Mouse (Mus musculus) layer of hippocampus, postnatal 25 days (tissue): Measurements from ENCODE around the gene Mpo. TPM values are rescaled to one million over a fixed set of nuclear protein-coding genes. Genes with fewer than 3 reads are reported as not detected.

Experiments used
- DNase-seq, 2 experiments: peaks; one replicate each; pipeline ENCODE4 v3.0.0; 2022; ENCODE audit warnings: mixed read lengths in 2 of 2, low spot score in 1 of 2; ENCODE audit errors: extremely low spot score in 1 of 2
- total RNA-seq, 2 experiments: library from RNA; stranded (reverse); gene quantifications; 2 replicates each; pipeline ENCODE4 v1.2.3; 2021

Mpo gene
- total RNA-seq: under 1 TPM; 0.14 to 0.17 TPM

- DNase-seq: no peak
Measured at GRCm38 (mm10) chr11:87793460-87793859, at the start of gene Mpo. Gene Mpo (plus strand): TSS chr11:87793581.

- no peak for DNase-seq
Measured at GRCm38 (mm10) chr11:87743691-87744090, 49.7 kb upstream of the Mpo start.

- DNase-seq: no peak
Measured at GRCm38 (mm10) chr11:87744964-87745363, 48.4 kb upstream of the Mpo start.

- no peak for DNase-seq
Measured at GRCm38 (mm10) chr11:87745632-87746555, 47.5 kb upstream of the Mpo start.

- DNase-seq: no peak
Measured at GRCm38 (mm10) chr11:87747312-87747711, 46.1 kb upstream of the Mpo start.

GRCm38 (mm10) chr11:87747716-87748115 lies 45.7 kb upstream of the Mpo start:
- no peak for DNase-seq

- DNase-seq: no peak
Measured at GRCm38 (mm10) chr11:87748132-87749119, 45.0 kb upstream of the Mpo start.

GRCm38 (mm10) chr11:87749192-87750042 lies 44.0 kb upstream of the Mpo start:
- DNase-seq: no peak

- DNase-seq: no peak
Measured at GRCm38 (mm10) chr11:87750043-87750421, 43.3 kb upstream of the Mpo start.

GRCm38 (mm10) chr11:87750521-87750920 lies 42.9 kb upstream of the Mpo start:
- DNase-seq: no peak

GRCm38 (mm10) chr11:87751031-87751430 lies 42.4 kb upstream of the Mpo start:
- no peak for DNase-seq

GRCm38 (mm10) chr11:87751491-87751966 lies 41.9 kb upstream of the Mpo start:
- no peak for DNase-seq

- no peak for DNase-seq
Measured at GRCm38 (mm10) chr11:87752307-87752706, 41.1 kb upstream of the Mpo start.

GRCm38 (mm10) chr11:87753255-87753654 lies 40.1 kb upstream of the Mpo start:
- DNase-seq: no peak

- DNase-seq: no peak
Measured at GRCm38 (mm10) chr11:87753891-87754501, 39.4 kb upstream of the Mpo start.

- no peak for DNase-seq
Measured at GRCm38 (mm10) chr11:87754603-87755002, 38.8 kb upstream of the Mpo start.

GRCm38 (mm10) chr11:87755360-87756017 lies 37.9 kb upstream of the Mpo start:
- DNase-seq: no peak

GRCm38 (mm10) chr11:87756251-87756820 lies 37.0 kb upstream of the Mpo start:
- DNase-seq: no peak
